Mouse (Mus musculus): Measurements from ENCODE around the gene Nubpl.

Nubpl gene

GRCm38 (mm10) chr12:52242712-52243111 lies 145.2 kb downstream of the Nubpl start:
- in situ Hi-C loops (cut with MboI, MseI) = no loop called here

GRCm38 (mm10) chr12:52247438-52247837 lies 149.9 kb downstream of the Nubpl start:
- in situ Hi-C loops (cut with MboI, MseI) = no loop called here

DNA sequence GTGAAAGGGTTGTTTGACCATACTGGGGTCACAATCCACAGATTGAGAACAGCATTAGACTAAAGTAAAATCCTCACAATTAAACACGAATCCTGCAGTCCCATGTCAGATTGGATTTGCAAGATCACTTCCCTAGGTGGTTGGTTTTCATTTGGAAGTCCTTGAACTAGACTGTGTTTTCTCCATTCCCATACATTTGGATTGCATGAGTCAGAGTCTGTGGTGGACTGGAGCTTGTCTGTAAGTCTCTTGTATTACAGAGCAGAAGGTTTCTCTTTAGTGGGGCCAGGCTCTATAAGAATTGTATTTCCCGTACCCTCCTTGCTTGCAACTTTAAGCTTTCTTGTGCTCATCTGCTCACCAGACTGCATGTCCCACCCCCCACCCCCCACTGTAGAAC lies 151.0 kb downstream of the Nubpl start:
- in situ Hi-C loops (cut with MboI, MseI) = no loop called here

DNA sequence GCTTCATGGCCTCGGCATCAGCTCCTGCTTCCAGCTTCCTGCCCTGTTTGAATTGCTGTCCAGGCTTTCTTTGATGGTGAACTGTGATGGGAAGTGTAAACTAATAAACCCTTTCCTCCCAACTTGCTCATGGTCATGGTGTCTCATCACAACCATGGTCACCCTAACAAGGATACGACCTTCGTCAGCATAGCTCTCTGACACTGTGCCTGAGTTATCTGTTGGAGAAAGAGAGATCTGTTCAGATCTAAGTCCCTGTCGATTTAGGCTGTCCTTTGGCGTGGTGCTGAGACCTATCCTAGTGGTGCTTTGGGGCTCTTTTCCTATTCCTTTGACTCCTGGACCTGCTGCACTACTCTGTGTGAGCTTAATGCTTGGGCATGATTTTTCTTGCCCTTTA lies 156.6 kb downstream of the Nubpl start:
- in situ Hi-C loops (cut with MboI, MseI) = no loop called here

DNA sequence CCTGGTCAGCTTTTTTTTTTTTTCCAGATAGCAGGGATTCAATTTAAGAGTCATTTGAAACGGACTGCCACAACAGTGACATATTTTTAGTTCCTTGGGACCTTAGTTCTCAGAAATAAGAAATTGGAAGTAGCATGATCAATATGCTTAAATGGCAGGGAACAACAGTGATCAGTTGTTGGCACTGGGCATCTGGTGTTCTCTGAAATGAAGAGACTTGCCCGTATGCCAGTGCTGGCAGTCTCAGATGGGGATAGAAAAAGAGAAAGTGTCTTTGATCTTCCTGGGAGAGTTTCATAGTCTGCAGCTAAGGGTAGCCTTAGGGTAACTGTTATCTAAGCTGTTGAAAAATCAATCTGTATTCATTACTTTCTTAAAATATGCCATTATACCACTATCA lies 170.6 kb downstream of the Nubpl start:
- in situ Hi-C loops (cut with MboI, MseI) = no loop called here

DNA sequence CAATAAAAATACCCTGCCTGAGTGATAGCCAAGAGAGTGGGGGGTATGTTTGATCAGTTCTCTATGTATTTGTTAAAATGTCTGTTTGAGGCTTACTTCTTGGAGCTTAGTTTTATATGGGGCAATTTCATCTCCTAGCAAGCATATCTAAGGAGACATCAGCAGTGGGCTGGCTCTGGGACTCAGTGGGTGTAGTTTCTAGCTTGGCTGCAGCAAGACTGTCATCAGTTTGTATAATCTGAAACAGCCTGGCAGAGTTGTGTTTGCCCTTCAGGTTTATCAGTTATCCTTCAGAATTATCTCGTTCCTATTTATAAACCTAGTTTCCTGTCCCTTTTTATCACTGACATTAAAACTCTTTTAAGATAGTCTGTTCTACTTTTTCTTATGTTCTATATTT lies 175.3 kb downstream of the Nubpl start:
- in situ Hi-C loops (cut with MboI, MseI) = no loop called here

DNA sequence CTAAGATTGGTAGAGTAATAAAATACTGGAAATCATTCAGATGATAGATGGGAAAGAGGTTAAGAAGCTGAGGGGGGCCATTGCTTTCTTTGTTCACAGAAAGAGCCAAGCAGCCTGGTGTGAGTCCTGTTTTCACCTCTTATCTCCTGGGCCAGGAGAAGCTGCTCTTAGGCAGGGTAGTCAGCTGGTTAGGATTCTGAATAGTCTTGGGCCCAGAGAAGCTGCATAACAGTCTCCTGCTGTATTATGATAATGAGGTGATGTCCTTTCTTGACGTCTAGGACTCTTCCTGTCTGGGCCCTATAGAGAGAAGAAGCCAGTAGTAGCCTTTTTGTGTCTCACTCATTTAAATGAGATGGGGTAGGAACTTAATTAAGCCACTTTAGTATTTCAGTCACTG lies 178.8 kb downstream of the Nubpl start:
- in situ Hi-C loops (cut with MboI, MseI) = no loop called here

- in situ Hi-C loops (cut with MboI, MseI) = no loop called here
These were observed 183.7 kb downstream of the Nubpl start for GRCm38 (mm10) chr12:52281232-52281631.

- in situ Hi-C loops (cut with MboI, MseI) = no loop called here
These were observed 186.9 kb downstream of the Nubpl start for GRCm38 (mm10) chr12:52284471-52284870.

DNA sequence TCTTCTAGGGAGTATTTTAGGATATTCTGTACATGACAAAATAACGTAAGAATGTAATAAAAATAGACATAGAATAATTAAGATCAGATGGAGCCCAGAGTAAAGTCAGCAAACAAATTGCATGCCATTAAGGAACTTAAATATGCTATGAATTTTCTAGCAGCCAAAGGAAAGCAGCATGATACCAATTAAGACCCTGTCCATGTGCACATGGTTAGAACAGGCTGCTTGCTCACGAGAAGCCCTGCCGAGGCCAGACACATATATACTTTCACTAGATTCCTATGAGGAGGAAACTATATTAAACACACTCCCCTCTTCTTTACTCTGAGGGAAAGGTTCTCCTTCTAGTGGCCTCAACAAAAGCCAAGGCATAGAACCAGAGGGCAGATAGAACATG lies 189.3 kb downstream of the Nubpl start:
- in situ Hi-C loops (cut with MboI, MseI) = no loop called here

GRCm38 (mm10) chr12:52288537-52288936 lies 191.0 kb downstream of the Nubpl start:
- in situ Hi-C loops (cut with MboI, MseI) = no loop called here

DNA sequence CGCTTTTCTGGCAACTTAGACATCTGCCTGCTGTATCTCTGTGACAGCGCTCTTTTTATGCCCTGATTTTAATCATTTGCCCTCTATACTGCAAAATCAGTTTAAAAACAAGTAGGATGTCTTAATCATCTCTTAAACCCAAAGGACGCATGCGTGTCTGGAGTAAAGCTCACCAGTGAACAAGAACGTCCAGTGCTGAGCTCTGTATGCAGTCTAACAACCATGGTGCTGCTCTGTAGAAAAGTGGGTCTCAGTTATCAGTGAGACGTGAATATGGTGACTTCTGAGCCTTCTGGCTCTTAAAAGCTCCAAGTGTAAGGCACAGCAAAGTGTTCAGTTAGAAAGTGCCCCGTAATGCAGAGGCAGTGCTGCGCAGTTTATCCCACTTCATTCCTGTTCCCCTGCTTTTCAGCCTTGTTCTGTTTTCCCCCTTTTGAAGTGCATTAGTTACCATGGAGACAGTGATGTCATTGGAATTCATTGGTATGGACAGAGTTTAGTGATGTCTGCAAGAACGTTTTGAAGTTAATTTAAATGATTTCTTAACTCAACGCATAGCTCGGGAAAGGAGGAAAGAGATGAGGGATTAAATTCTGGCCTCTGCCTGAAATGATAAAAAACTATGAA lies 191.5 kb downstream of the Nubpl start:
- in situ Hi-C loops (cut with MboI, MseI) = no loop called here

GRCm38 (mm10) chr12:52289594-52289993 lies 192.1 kb downstream of the Nubpl start:
- in situ Hi-C loops (cut with MboI, MseI) = no loop called here

GRCm38 (mm10) chr12:52293931-52294330 lies 196.4 kb downstream of the Nubpl start:
- in situ Hi-C loops (cut with MboI, MseI) = no loop called here

- in situ Hi-C loops (cut with MboI, MseI) = loop anchor here (5.0 kb wide), 1 partner anchor 179 kb away; no protein-coding TSS in a partner anchor
These were observed 200.5 kb downstream of the Nubpl start for GRCm38 (mm10) chr12:52297988-52298387.

GRCm38 (mm10) chr12:52298683-52299082 lies 201.1 kb downstream of the Nubpl start:
- in situ Hi-C loops (cut with MboI, MseI) = loop anchor here (5.0 kb wide), 1 partner anchor 179 kb away; no protein-coding TSS in a partner anchor

GRCm38 (mm10) chr12:52302961-52303360 lies 205.4 kb downstream of the Nubpl start:
- in situ Hi-C loops (cut with MboI, MseI) = no loop called here

- in situ Hi-C loops (cut with MboI, MseI) = no loop called here
These were observed 208.8 kb downstream of the Nubpl start for GRCm38 (mm10) chr12:52306348-52306747.

DNA sequence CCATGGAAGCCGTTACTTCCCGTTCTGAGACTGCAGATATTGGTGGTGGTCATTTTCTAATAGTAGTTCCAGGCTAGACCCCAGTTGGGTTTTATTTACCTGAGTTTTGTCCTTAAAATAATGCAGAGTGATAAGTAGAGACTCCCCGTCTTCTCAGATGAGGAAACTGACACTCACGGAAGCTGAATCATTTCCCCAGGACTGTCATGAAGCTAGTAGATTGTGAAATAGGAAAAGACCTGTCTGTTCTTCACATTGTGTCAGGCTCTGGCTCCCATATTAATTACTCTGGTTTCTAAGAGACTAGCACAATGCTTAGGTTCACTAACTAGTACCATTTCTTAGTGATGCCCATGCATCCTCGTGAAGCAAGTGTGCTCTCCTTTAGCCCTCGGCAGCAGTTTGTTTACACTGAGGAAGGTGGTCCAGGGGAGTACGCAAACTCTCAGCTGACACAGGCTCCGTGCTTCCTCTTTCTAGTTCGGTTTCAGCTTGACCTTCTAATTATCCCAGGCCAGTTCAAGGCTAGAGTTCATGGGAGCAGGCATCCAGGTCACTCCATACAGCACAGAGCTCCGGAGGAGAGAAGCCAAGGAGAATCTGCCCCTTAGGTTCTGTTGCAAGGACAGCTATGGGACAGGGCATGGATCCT lies 209.9 kb downstream of the Nubpl start:
- in situ Hi-C loops (cut with MboI, MseI) = no loop called here

DNA sequence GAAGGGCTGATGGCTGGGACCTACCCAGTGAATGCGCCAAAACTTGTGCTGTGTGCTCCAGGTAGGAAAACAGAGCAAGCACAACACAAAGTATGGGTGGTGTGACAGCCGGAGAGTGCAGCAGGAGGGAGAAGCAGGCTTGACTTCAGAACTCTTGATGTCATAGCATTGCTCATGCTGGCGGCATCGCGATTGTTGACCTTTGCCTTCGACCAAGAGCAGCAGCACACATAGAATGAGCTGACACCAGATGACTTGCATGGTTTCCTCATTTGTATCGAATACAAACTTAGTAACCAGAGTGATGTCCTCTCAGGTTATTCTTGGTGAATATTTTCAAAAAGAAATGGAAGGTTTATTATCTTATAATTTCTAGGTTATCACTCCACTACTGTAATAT lies 211.1 kb downstream of the Nubpl start:
- in situ Hi-C loops (cut with MboI, MseI) = no loop called here

GRCm38 (mm10) chr12:52314818-52315217 lies 217.3 kb downstream of the Nubpl start:
- in situ Hi-C loops (cut with MboI, MseI) = no loop called here

- in situ Hi-C loops (cut with MboI, MseI) = no loop called here
These were observed 220.1 kb downstream of the Nubpl start for GRCm38 (mm10) chr12:52317635-52318034.

DNA sequence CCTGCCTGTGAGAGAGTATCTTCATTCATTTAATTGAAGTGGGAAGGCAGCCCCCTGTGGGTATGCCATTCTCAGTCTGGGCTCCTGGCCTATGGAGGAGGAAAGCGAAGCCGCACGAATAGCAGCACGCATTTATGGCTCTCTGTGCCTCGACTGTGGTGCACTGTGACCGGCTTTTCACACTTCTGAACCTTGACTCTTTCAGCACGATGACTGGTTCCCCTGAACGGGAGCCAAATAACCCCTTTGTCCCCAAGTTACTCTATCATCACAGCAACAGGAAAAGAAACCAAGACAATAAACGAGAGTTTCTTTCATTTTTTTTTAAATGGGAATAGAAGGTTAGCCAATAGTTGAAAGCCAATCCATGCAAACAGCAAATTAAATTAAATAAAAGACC lies 220.9 kb downstream of the Nubpl start:
- in situ Hi-C loops (cut with MboI, MseI) = no loop called here

DNA sequence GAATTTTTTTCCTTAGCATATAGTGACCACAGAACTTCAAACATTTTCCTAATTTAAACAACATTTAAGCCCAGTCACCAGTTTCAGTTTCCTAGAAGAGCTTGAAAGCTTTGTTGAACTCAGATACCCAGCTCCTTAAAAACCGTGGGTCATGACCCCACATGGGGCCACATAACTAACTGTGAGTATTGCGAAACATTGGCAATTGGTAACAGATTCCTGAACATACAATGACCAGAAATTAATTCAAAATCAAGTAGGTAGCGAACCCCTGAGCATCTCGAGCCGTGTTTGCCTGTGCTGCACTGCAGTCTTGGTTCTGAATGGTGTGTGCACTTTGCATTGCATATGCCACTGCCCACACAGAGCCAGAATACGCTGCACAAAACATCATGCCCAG lies 221.6 kb downstream of the Nubpl start:
- in situ Hi-C loops (cut with MboI, MseI) = no loop called here

Data from T-helper 2 cell (primary cell).